Mouse (Mus musculus): ENCODE results near the gene Gm28269. TPM values are rescaled to one million over a fixed set of nuclear protein-coding genes. Genes with fewer than 3 reads are reported as not detected.

Gm28269 gene
- polyA plus RNA-seq (2015; fragmentation: Nextera tagmentation; extraction: Ambion mirVana): not detected in 2 replicates

- Histone ChIP-seq H3K27ac (no peak within 1 kb of the TSS), H3K36me3 (no peaks in the 10 kb centered on the region), H3K9me3 (no peaks in the 10 kb centered on the region), H3K9ac (no peak within 1 kb of the TSS), H3K27me3 (no peaks in the 10 kb centered on the region), H3K4me1 (no peaks in the 10 kb centered on the region), H3K4me3 (no peak within 1 kb of the TSS), H3K4me2 (no peak within 1 kb of the TSS)
- no peak for ATAC-seq (ENCODE audit: insufficient number of reproducible peaks, insufficient read depth, low FRiP score, low TSS enrichment, low read depth)
These were observed at the start of gene Gm28269 for GRCm38 (mm10) chrX:21744997-21745396. Gene Gm28269, minus strand, starts transcription at chrX:21745097.

GRCm38 (mm10) chrX:21716885-21717284 lies 28.0 kb downstream of the Gm28269 start:
- H3K9ac ChIP-seq: no peak overlapping the region
- ATAC-seq (ENCODE audit: insufficient number of reproducible peaks, insufficient read depth, low FRiP score, low TSS enrichment, low read depth): no peak
- H3K4me3 ChIP-seq: no peak overlapping the region
- no peaks in the 10 kb centered on the region for H3K27me3 ChIP-seq
- no peaks in the 10 kb centered on the region for H3K9me3 ChIP-seq
- no peaks in the 10 kb centered on the region for H3K36me3 ChIP-seq
- 92% methylated on average over 2 of the region's 2 CpGs for WGBS
- H3K4me2 ChIP-seq: no peak overlapping the region
- H3K4me1 ChIP-seq: no peaks in the 10 kb centered on the region
- H3K27ac ChIP-seq: no peak overlapping the region

GRCm38 (mm10) chrX:21715293-21715692 lies 29.6 kb downstream of the Gm28269 start:
- H3K4me2 ChIP-seq: no peak overlapping the region
- no peak overlapping the region for H3K4me3 ChIP-seq
- 55% methylated on average over 5 of the region's 5 CpGs for WGBS
- no peak for ATAC-seq (ENCODE audit: insufficient number of reproducible peaks, insufficient read depth, low FRiP score, low TSS enrichment, low read depth)
- no peaks in the 10 kb centered on the region for H3K36me3 ChIP-seq
- H3K9me3 ChIP-seq: no peaks in the 10 kb centered on the region
- no peaks in the 10 kb centered on the region for H3K27me3 ChIP-seq
- no peaks in the 10 kb centered on the region for H3K4me1 ChIP-seq
- no peak overlapping the region for H3K27ac ChIP-seq
- no peak overlapping the region for H3K9ac ChIP-seq

- H3K9ac ChIP-seq: no peak within 1 kb of the TSS
These were observed 30.1 kb downstream of the Gm28269 start, which contains the start of gene Slc6a14 for GRCm38 (mm10) chrX:21714829-21715228. Gene Slc6a14, plus strand, starts transcription at chrX:21714896.

GRCm38 (mm10) chrX:21704470-21704869 lies 40.4 kb downstream of the Gm28269 start:
- no peaks in the 10 kb centered on the region for H3K9me3 ChIP-seq
- no peaks in the 10 kb centered on the region for H3K36me3 ChIP-seq
- no peak overlapping the region for H3K4me3 ChIP-seq
- 65% methylated on average over 1 of the region's 1 CpGs for WGBS
- no peaks in the 10 kb centered on the region for H3K27me3 ChIP-seq
- no peaks in the 10 kb centered on the region for H3K4me1 ChIP-seq
- ATAC-seq (ENCODE audit: insufficient number of reproducible peaks, insufficient read depth, low FRiP score, low TSS enrichment, low read depth): no peak
- H3K9ac ChIP-seq: no peak overlapping the region
- H3K27ac ChIP-seq: no peak overlapping the region
- no peak overlapping the region for H3K4me2 ChIP-seq

More at GRCm38 (mm10) chrX:21714829-21715228, 30.1 kb downstream of the Gm28269 start, which contains the start of gene Slc6a14:
- no peaks in the 10 kb centered on the region for H3K27me3 ChIP-seq
- no peak within 1 kb of the TSS for H3K27ac ChIP-seq
- WGBS: 55% methylated on average over 7 of the region's 7 CpGs
- no peak within 1 kb of the TSS for H3K4me2 ChIP-seq
- H3K4me3 ChIP-seq: no peak within 1 kb of the TSS
- no peaks in the 10 kb centered on the region for H3K4me1 ChIP-seq
- ATAC-seq (ENCODE audit: insufficient number of reproducible peaks, insufficient read depth, low FRiP score, low TSS enrichment, low read depth): no peak
- no peaks in the 10 kb centered on the region for H3K36me3 ChIP-seq
- no peaks in the 10 kb centered on the region for H3K9me3 ChIP-seq

- WGBS: 80% methylated on average over 4 of the region's 4 CpGs
- Histone ChIP-seq H3K27me3 (no peaks in the 10 kb centered on the region), H3K4me1 (no peaks in the 10 kb centered on the region), H3K36me3 (no peaks in the 10 kb centered on the region), H3K9me3 (no peaks in the 10 kb centered on the region), H3K4me3 (no peak overlapping the region), H3K9ac (no peak overlapping the region), H3K4me2 (no peak overlapping the region), H3K27ac (no peak overlapping the region)
- no peak for ATAC-seq (ENCODE audit: insufficient number of reproducible peaks, insufficient read depth, low FRiP score, low TSS enrichment, low read depth)
These were observed 43.3 kb downstream of the Gm28269 start for GRCm38 (mm10) chrX:21701646-21702045.

GRCm38 (mm10) chrX:21695687-21696086 lies 49.2 kb downstream of the Gm28269 start:
- no peaks in the 10 kb centered on the region for H3K36me3 ChIP-seq
- H3K27ac ChIP-seq: no peak overlapping the region
- H3K4me1 ChIP-seq: no peaks in the 10 kb centered on the region
- H3K4me3 ChIP-seq: no peak overlapping the region
- no peak overlapping the region for H3K4me2 ChIP-seq
- WGBS: 76% methylated on average over 3 of the region's 3 CpGs
- H3K9me3 ChIP-seq: no peaks in the 10 kb centered on the region
- no peak for ATAC-seq (ENCODE audit: insufficient number of reproducible peaks, insufficient read depth, low FRiP score, low TSS enrichment, low read depth)
- no peak overlapping the region for H3K9ac ChIP-seq
- H3K27me3 ChIP-seq: no peaks in the 10 kb centered on the region

GRCm38 (mm10) chrX:21695220-21695619 lies 49.7 kb downstream of the Gm28269 start:
- Histone ChIP-seq H3K4me3 (no peak overlapping the region), H3K9me3 (no peaks in the 10 kb centered on the region), H3K4me1 (no peaks in the 10 kb centered on the region), H3K27me3 (no peaks in the 10 kb centered on the region), H3K36me3 (no peaks in the 10 kb centered on the region), H3K27ac (no peak overlapping the region), H3K4me2 (no peak overlapping the region), H3K9ac (no peak overlapping the region)
- WGBS: 74% methylated on average over 6 of the region's 6 CpGs
- no peak for ATAC-seq (ENCODE audit: insufficient number of reproducible peaks, insufficient read depth, low FRiP score, low TSS enrichment, low read depth)

Other genes with a start within 250 kb of the Gm28269 start
- 0.44 and 0.76 TPM in 2 replicates for gene Slc6a14, start 30.2 kb downstream of the Gm28269 start, polyA plus RNA-seq (2015; fragmentation: Nextera tagmentation; extraction: Ambion mirVana)